Comparison of ENCODE assay signal across 8 mouse cellular contexts in the genomic region with DNA sequence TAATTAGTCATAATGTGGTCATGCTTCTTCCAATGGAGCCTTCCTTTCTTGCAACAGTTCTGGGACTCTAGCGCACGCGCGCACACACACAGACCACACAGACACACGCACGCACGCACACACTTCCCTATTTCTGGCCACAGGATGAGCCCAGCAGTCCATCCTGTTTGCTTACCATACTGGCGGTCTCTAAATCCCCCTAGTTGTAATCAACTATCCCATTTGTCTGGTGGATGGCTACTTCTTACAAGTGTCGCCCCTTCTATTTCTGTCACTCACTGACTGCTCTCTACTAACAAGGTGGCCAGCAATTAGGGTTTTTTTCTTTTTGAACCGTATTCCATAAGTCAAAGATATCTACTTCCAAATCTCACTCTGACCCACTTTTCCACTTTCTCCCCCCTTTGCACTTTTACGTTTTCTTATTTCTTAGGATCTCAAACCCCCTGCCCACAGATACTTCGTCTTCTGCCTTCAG. TPM values are rescaled to one million over a fixed set of nuclear protein-coding genes. Genes with fewer than 3 reads are reported as not detected.
DNase-seq lines count a peak whose midpoint lies in the region; ATAC-seq and TF ChIP-seq lines count a peak whose summit lies in the region.

No protein-coding gene starts in this region.

- intact Hi-C loops in left cerebral cortex, postnatal 36 days (cut with DNase I) = no loop called here

- peak overlapping the region; percentile 84 for H3K4me2 ChIP-seq in embryonic facial prominence, embryonic 14.5 days (ENCODE audit: low read depth, low read length)
- H3K4me2 ChIP-seq in hindbrain, embryonic 11.5 days (replicated peaks; ENCODE audit: low read depth, low read length) = peak overlapping the region; percentile 84

- no peaks in the 10 kb centered on the region for H3K9me3 ChIP-seq in G1E (replicated peaks)
- H3K9me3 ChIP-seq in embryonic facial prominence, embryonic 14.5 days (ENCODE audit: control insufficient read depth, low read length) = no peaks in the 10 kb centered on the region
- H3K9me3 ChIP-seq in hindbrain, embryonic 11.5 days (ENCODE audit: control insufficient read depth, low read length) = no peaks in the 10 kb centered on the region
- H3K9me3 ChIP-seq in megakaryocyte, embryonic 14.5 days = no peaks in the 10 kb centered on the region

- peak overlapping the region; percentile 98; the same call in 1 of the 2 replicates for H3K4me3 ChIP-seq in G1E (ENCODE audit: low read depth, low read length)
- peak overlapping the region; percentile 93 for H3K4me3 ChIP-seq in embryonic facial prominence, embryonic 14.5 days (ENCODE audit: low read depth, low read length)
- peak overlapping the region; percentile 92 for H3K4me3 ChIP-seq in hindbrain, embryonic 11.5 days (ENCODE audit: low read depth, low read length)
- H3K4me3 ChIP-seq in megakaryocyte, embryonic 14.5 days (replicated peaks) = peak overlapping the region; percentile 99

- H3K27me3 ChIP-seq in G1E (ENCODE audit: insufficient read depth, low read length) = no peaks in the 10 kb centered on the region
- no peaks in the 10 kb centered on the region for H3K27me3 ChIP-seq in embryonic facial prominence, embryonic 14.5 days (replicated peaks; ENCODE audit: control insufficient read depth, insufficient read depth, low read length)
- no peaks in the 10 kb centered on the region for H3K27me3 ChIP-seq in hindbrain, embryonic 11.5 days (ENCODE audit: control insufficient read depth, insufficient read depth, low read length)
- peaks cover under 1% of the 10 kb centered on the region for H3K27me3 ChIP-seq in megakaryocyte, embryonic 14.5 days (replicated peaks)

- H3K4me1 ChIP-seq in G1E (ENCODE audit: insufficient read depth, low read depth, low read length) = peaks cover 78% of the 10 kb centered on the region
- peaks cover 13% of the 10 kb centered on the region for H3K4me1 ChIP-seq in embryonic facial prominence, embryonic 14.5 days (ENCODE audit: control insufficient read depth, insufficient read depth, low read length)
- peaks cover 4% of the 10 kb centered on the region; the same call in 1 of the 2 replicates for H3K4me1 ChIP-seq in hindbrain, embryonic 11.5 days (replicated peaks; ENCODE audit: control insufficient read depth, insufficient read depth, low read length)
- peaks cover 56% of the 10 kb centered on the region for H3K4me1 ChIP-seq in megakaryocyte, embryonic 14.5 days

- no peak for TF ChIP-seq CTCF in G1E (IDR thresholded peaks at IDR 0.05; ENCODE audit: low read depth, low read length)

- ATAC-seq in G1E (ENCODE audit: extremely low read depth, insufficient number of reproducible peaks, low FRiP score, poor library complexity, severe bottlenecking) = no peak
- peak; percentile 7; the same call in 1 of the 2 replicates for ATAC-seq in embryonic facial prominence, embryonic 14.5 days (ENCODE audit: low read depth)
- ATAC-seq in hindbrain, embryonic 11.5 days (ENCODE audit: low FRiP score) = peak; percentile 38

- H3K36me3 ChIP-seq in G1E (replicated peaks) = peaks cover 16% of the 10 kb centered on the region
- H3K36me3 ChIP-seq in embryonic facial prominence, embryonic 14.5 days (ENCODE audit: control insufficient read depth, insufficient read depth, low read length) = no peaks in the 10 kb centered on the region
- H3K36me3 ChIP-seq in hindbrain, embryonic 11.5 days (ENCODE audit: control insufficient read depth, insufficient read depth, low read length) = no peaks in the 10 kb centered on the region
- no peaks in the 10 kb centered on the region for H3K36me3 ChIP-seq in megakaryocyte, embryonic 14.5 days (replicated peaks; ENCODE audit: low read length)

- 30% methylated on average over 12 of the region's 12 CpGs for WGBS in embryonic facial prominence, embryonic 14.5 days
- WGBS in hindbrain, embryonic 11.5 days = 37% methylated on average over 12 of the region's 12 CpGs

- peak overlapping the region; percentile 99 for H3K27ac ChIP-seq in embryonic facial prominence, embryonic 14.5 days (replicated peaks; ENCODE audit: low read depth, low read length)
- H3K27ac ChIP-seq in hindbrain, embryonic 11.5 days (ENCODE audit: low read depth, low read length) = peak overlapping the region; percentile 98

- DNase-seq in embryo, embryonic 10 days (ENCODE audit: low spot score) = peak; percentile 34
- DNase-seq in embryo, embryonic 9.5 days (ENCODE audit: extremely low spot score) = no peak
- no peak for DNase-seq in G1E (ENCODE audit: low spot score)
- peak; percentile 48 for DNase-seq in embryonic facial prominence, embryonic 14.5 days (ENCODE audit: low spot score)
- no peak for DNase-seq in hindbrain, embryonic 11.5 days (ENCODE audit: low spot score)
- peak; percentile 14 to 16 for DNase-seq in left cerebral cortex, postnatal 36 days (ENCODE audit: low spot score in 2 of 2)
- peak; percentile 24 for DNase-seq in yolk sac, embryonic 10.5 days (ENCODE audit: low spot score)

- H3K9ac ChIP-seq in embryonic facial prominence, embryonic 14.5 days (ENCODE audit: low read depth, low read length) = peak overlapping the region; percentile 100
- H3K9ac ChIP-seq in hindbrain, embryonic 11.5 days (ENCODE audit: low read depth, low read length) = no peak overlapping the region

RNA-seq across cellular contexts. Expression of gene Zfp652, which starts 0.3 kb away (rescaled TPM):
- 259 and 261 TPM in 2 replicates for total RNA-seq in G1E (2014; fragmentation: Nextera tagmentation)
- total RNA-seq in G1E (2017) = 46.4 and 57.0 TPM in 2 replicates
- 177 and 180 TPM in 2 replicates for polyA plus RNA-seq in G1E (2012)
- polyA plus RNA-seq in embryonic facial prominence, embryonic 14.5 days (2014; fragmentation: Nextera tagmentation; extraction: Ambion mirVana) = 11.5 and 11.6 TPM in 2 replicates
- polyA plus RNA-seq in hindbrain, embryonic 11.5 days (2014; fragmentation: Nextera tagmentation; extraction: Ambion mirVana) = 13.6 and 13.7 TPM in 2 replicates
- 10 to 100 TPM; 36.4 to 44.1 TPM for total RNA-seq in left cerebral cortex, postnatal 36 days (2021)
- 18.2 and 19.8 TPM in 2 replicates for polyA plus RNA-seq in megakaryocyte, embryonic 14.5 days (2012; ENCODE audit: insufficient read depth, low replicate concordance)

RNA-seq across cellular contexts. Expression of gene B130006D01Rik, which starts 11.3 kb away (rescaled TPM):
- total RNA-seq in G1E (2014; fragmentation: Nextera tagmentation) (28.1 and 30.8 TPM in 2 replicates), G1E (2017) (8.5 and 9.0 TPM in 2 replicates)
- polyA plus RNA-seq in G1E (2012) = 0.02 TPM in 1 of 2 replicates, not detected in the other
- 1.1 TPM in 2 replicates for polyA plus RNA-seq in embryonic facial prominence, embryonic 14.5 days (2014; fragmentation: Nextera tagmentation; extraction: Ambion mirVana)
- 1.1 and 2.5 TPM in 2 replicates for polyA plus RNA-seq in hindbrain, embryonic 11.5 days (2014; fragmentation: Nextera tagmentation; extraction: Ambion mirVana)
- 1 to 10 TPM in 1 of 2 experiments, under 1 TPM in 1; 0.62 to 1.8 TPM for total RNA-seq in left cerebral cortex, postnatal 36 days (2021)
- not detected in 2 replicates for polyA plus RNA-seq in megakaryocyte, embryonic 14.5 days (2012; ENCODE audit: insufficient read depth, low replicate concordance)

RNA-seq across cellular contexts. Expression of gene Phb, which starts 45.4 kb away (rescaled TPM):
- 46.6 and 50.0 TPM in 2 replicates for total RNA-seq in G1E (2014; fragmentation: Nextera tagmentation)
- total RNA-seq in G1E (2017) = 111 and 115 TPM in 2 replicates
- polyA plus RNA-seq in G1E (2012) = 35.9 and 44.0 TPM in 2 replicates
- polyA plus RNA-seq in embryonic facial prominence, embryonic 14.5 days (2014; fragmentation: Nextera tagmentation; extraction: Ambion mirVana) = 238 and 240 TPM in 2 replicates
- 176 and 195 TPM in 2 replicates for polyA plus RNA-seq in hindbrain, embryonic 11.5 days (2014; fragmentation: Nextera tagmentation; extraction: Ambion mirVana)
- 10 to 100 TPM; 67.1 to 85.8 TPM for total RNA-seq in left cerebral cortex, postnatal 36 days (2021)
- 17.5 and 20.8 TPM in 2 replicates for polyA plus RNA-seq in megakaryocyte, embryonic 14.5 days (2012; ENCODE audit: insufficient read depth, low replicate concordance)

Comparison
In these comparisons a context has a peak if more than half of its experiments do, and no peak if none do; other contexts are left out.
1. DNase-seq: peak in embryo, embryonic 10 days (single experiment), embryonic facial prominence, embryonic 14.5 days (single experiment), left cerebral cortex, postnatal 36 days (2 of 2) and yolk sac, embryonic 10.5 days (single experiment); none in embryo, embryonic 9.5 days (single experiment), G1E (single experiment) and hindbrain, embryonic 11.5 days (single experiment).
2. Peak in every context shown above with its lines, with median percentiles within 50 percentile points of each other: H3K4me3 ChIP-seq.